Mouse (Mus musculus): ENCODE data around the gene Hgd. TPM values are rescaled to one million over a fixed set of nuclear protein-coding genes. Genes with fewer than 3 reads are reported as not detected.

Gene Hgd
- 0.47 and 0.52 TPM in 2 replicates for polyA plus RNA-seq (2015; fragmentation: Nextera tagmentation; extraction: Ambion mirVana)

- Histone ChIP-seq H3K4me2 (no peak within 1 kb of the TSS), H3K27me3 (0 out of 2 replicates have a peak, but pooled peaks cover 5% of the 10 kb centered on the region), H3K9ac (no peak within 1 kb of the TSS), H3K27ac (no peak within 1 kb of the TSS), H3K36me3 (no peaks in the 10 kb centered on the region), H3K4me1 (peaks cover 8% of the 10 kb centered on the region), H3K9me3 (no peaks in the 10 kb centered on the region), H3K4me3 (no peak within 1 kb of the TSS)
- ATAC-seq (ENCODE audit: borderline replicate concordance, extremely low read depth, low FRiP score, low TSS enrichment): no peak
- 45% methylated on average over 4 of the region's 4 CpGs for WGBS
Measured at GRCm38 (mm10) chr16:37579994-37580393, at the start of gene Hgd. Gene Hgd (plus strand): TSS chr16:37580153.

- Histone ChIP-seq H3K4me1 (0 out of 2 replicates have a peak, but pooled peaks cover 4% of the 10 kb centered on the region), H3K36me3 (peaks cover 13% of the 10 kb centered on the region), H3K4me3 (no peak overlapping the region), H3K27ac (no peak overlapping the region), H3K27me3 (no peaks in the 10 kb centered on the region), H3K9ac (no peak overlapping the region), H3K9me3 (no peaks in the 10 kb centered on the region), H3K4me2 (no peak overlapping the region)
- ATAC-seq (ENCODE audit: borderline replicate concordance, extremely low read depth, low FRiP score, low TSS enrichment): no peak
- WGBS: 85% methylated on average over 6 of the region's 6 CpGs
Measured at GRCm38 (mm10) chr16:37530170-37530569, 49.8 kb upstream of the Hgd start.

- Histone ChIP-seq H3K9ac (no peak overlapping the region), H3K4me3 (no peak overlapping the region), H3K27me3 (no peaks in the 10 kb centered on the region), H3K27ac (no peak overlapping the region), H3K4me1 (0 out of 2 replicates have a peak, but pooled peaks cover 4% of the 10 kb centered on the region), H3K36me3 (peaks cover 18% of the 10 kb centered on the region), H3K9me3 (no peaks in the 10 kb centered on the region), H3K4me2 (no peak overlapping the region)
- no peak for ATAC-seq (ENCODE audit: borderline replicate concordance, extremely low read depth, low FRiP score, low TSS enrichment)
- 86% methylated on average over 1 of the region's 1 CpGs for WGBS
Measured at GRCm38 (mm10) chr16:37532046-37532445, 47.9 kb upstream of the Hgd start.

- peaks cover 13% of the 10 kb centered on the region for H3K4me1 ChIP-seq
- no peaks in the 10 kb centered on the region for H3K9me3 ChIP-seq
- H3K36me3 ChIP-seq: peaks cover 18% of the 10 kb centered on the region
- 80% methylated on average over 8 of the region's 8 CpGs for WGBS
- no peak overlapping the region for H3K4me2 ChIP-seq
- no peak for ATAC-seq (ENCODE audit: borderline replicate concordance, extremely low read depth, low FRiP score, low TSS enrichment)
- no peak overlapping the region for H3K9ac ChIP-seq
- no peak overlapping the region for H3K4me3 ChIP-seq
- no peak overlapping the region for H3K27ac ChIP-seq
- H3K27me3 ChIP-seq: no peaks in the 10 kb centered on the region
Measured at GRCm38 (mm10) chr16:37533369-37534068, 46.4 kb upstream of the Hgd start.

- H3K9ac ChIP-seq: peak overlapping the region; percentile 87
- H3K4me2 ChIP-seq: peak overlapping the region; percentile 74
- no peaks in the 10 kb centered on the region for H3K27me3 ChIP-seq
- peak overlapping the region; percentile 91 for H3K27ac ChIP-seq
- peaks cover 18% of the 10 kb centered on the region for H3K36me3 ChIP-seq
- H3K4me3 ChIP-seq: peak overlapping the region; percentile 82
- peaks cover 13% of the 10 kb centered on the region for H3K4me1 ChIP-seq
- H3K9me3 ChIP-seq: no peaks in the 10 kb centered on the region
- under 1% methylated on average over 22 of the region's 22 CpGs for WGBS
- peak; percentile 48 for ATAC-seq (ENCODE audit: borderline replicate concordance, extremely low read depth, low FRiP score, low TSS enrichment)
Measured at GRCm38 (mm10) chr16:37539240-37539610, 40.7 kb upstream of the Hgd start.

DNA sequence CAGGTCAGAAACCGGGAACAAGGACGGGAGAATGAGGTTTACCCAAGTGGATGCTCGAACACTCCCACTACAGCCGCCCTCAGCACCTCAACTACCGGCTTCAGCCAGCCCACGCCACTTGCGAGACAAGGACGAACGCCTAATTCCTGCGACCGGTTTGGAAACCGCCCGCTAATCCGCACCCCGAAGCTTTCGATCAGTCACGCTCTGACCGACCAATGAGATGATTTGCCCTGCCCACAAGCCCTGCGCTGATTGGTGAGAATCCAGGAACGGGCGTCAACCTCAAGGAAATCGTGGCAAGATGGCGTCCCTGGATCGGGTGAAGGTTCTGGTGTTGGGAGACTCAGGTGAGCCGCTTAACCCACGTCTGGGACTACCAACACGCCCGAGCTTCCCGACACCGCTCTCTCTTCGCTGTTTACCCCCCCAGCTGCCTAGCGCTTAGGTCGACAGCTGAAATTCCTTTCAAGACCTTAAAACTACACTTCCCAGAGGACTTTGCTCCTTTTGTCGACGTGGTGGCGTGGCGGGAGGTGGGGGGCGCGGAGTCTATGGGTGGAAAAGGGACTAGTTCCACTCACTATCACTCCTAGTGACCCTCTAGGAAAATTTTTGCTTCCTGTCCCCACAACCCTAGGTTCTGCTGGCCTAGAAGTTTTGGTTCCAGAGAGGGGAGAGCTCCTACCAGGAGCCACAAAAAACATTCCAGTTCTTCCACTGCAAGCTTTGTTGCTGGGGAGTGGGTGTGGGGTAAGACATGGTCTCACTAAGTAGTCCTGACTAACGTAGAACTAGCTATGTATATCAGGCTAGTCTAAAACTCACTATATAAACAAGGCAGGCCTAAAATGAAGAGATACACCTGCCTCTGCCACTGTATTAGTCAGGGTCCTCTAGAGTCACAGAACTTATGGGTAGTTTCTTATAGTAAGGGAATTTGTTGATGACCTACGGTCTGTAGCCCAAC, 40.1 kb upstream of the Hgd start, which contains the start of the genes Gtf2e1 and Rabl3:
TSS of gene Gtf2e1 (minus strand) at position 179 of the 970 bp plus-strand sequence.
TSS of gene Rabl3 (plus strand) at position 275 of the 970 bp plus-strand sequence.
- Histone ChIP-seq H3K4me2 (peak within 1 kb of the TSS; percentile 74), H3K36me3 (peaks cover 17% of the 10 kb centered on the region), H3K4me3 (peak within 1 kb of the TSS; percentile 82), H3K9ac (peak within 1 kb of the TSS; percentile 87), H3K9me3 (no peaks in the 10 kb centered on the region), H3K27ac (peak within 1 kb of the TSS; percentile 91), H3K4me1 (peaks cover 13% of the 10 kb centered on the region), H3K27me3 (no peaks in the 10 kb centered on the region)
- ATAC-seq (ENCODE audit: borderline replicate concordance, extremely low read depth, low FRiP score, low TSS enrichment): peak; percentile 99
- WGBS: 1% methylated on average over 41 of the region's 41 CpGs

DNA sequence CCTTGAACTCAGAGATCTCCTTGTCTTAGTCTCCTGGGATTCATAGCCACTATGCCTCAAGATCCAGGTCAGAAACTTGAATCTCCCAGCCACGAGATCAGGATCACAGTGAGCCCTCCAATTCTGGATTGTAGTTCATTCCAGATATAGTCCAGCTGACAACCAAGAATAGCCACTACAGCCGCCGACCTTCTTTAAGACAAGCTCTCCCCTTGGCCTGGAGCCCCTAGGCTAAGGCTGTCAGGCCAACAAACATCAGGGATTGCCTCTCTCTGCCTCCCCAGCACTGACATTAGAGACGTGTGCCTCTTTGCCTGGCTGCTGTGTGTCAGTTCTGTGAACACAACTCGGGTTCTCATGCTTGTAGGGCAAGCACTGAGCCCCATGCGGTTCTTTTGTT, 39.2 kb upstream of the Hgd start:
- Histone ChIP-seq H3K27me3 (no peaks in the 10 kb centered on the region), H3K36me3 (peaks cover 11% of the 10 kb centered on the region), H3K9ac (no peak overlapping the region), H3K4me2 (peak overlapping the region; percentile 62), H3K27ac (no peak overlapping the region), H3K4me1 (peaks cover 13% of the 10 kb centered on the region), H3K4me3 (peak overlapping the region; percentile 82), H3K9me3 (no peaks in the 10 kb centered on the region)
- ATAC-seq (ENCODE audit: borderline replicate concordance, extremely low read depth, low FRiP score, low TSS enrichment): no peak
- 87% methylated on average over 6 of the region's 6 CpGs for WGBS

GRCm38 (mm10) chr16:37546312-37546711, 33.6 kb upstream of the Hgd start:
- no peaks in the 10 kb centered on the region for H3K27me3 ChIP-seq
- ATAC-seq (ENCODE audit: borderline replicate concordance, extremely low read depth, low FRiP score, low TSS enrichment): no peak
- peaks cover 11% of the 10 kb centered on the region for H3K36me3 ChIP-seq
- no peak overlapping the region for H3K4me3 ChIP-seq
- H3K9me3 ChIP-seq: no peaks in the 10 kb centered on the region
- no peak overlapping the region for H3K4me2 ChIP-seq
- no peaks in the 10 kb centered on the region for H3K4me1 ChIP-seq
- 75% methylated on average over 5 of the region's 5 CpGs for WGBS
- H3K27ac ChIP-seq: no peak overlapping the region
- no peak overlapping the region for H3K9ac ChIP-seq

- H3K27ac ChIP-seq: no peak overlapping the region
- no peak overlapping the region for H3K9ac ChIP-seq
- ATAC-seq (ENCODE audit: borderline replicate concordance, extremely low read depth, low FRiP score, low TSS enrichment): no peak
- H3K9me3 ChIP-seq: no peaks in the 10 kb centered on the region
- no peaks in the 10 kb centered on the region for H3K36me3 ChIP-seq
- no peak overlapping the region for H3K4me2 ChIP-seq
- no peak overlapping the region for H3K4me3 ChIP-seq
- no peaks in the 10 kb centered on the region for H3K27me3 ChIP-seq
- no peaks in the 10 kb centered on the region for H3K4me1 ChIP-seq
- WGBS: 66% methylated on average over 3 of the region's 3 CpGs
Measured at GRCm38 (mm10) chr16:37550266-37550665, 29.7 kb upstream of the Hgd start.

DNA sequence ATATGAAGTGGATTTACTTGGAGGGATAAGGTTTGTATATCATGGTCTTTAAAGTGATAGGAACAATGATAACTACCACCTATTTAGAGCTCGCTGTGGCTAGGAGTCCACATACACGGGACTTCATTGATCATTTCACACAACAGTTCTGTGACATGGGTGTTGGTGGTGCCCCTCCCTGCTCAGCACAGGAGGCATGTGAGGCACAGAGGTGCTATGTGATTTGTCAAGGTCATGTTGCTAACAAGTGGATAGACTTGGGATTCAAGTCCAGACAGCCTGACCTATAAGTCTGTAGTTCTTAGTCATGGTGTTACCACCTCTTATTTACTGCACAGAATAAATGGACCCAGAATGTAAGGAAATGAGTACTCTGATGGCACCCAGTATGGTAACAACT, 29.0 kb upstream of the Hgd start:
- no peak overlapping the region for H3K9ac ChIP-seq
- H3K27ac ChIP-seq: no peak overlapping the region
- H3K27me3 ChIP-seq: no peaks in the 10 kb centered on the region
- WGBS: 74% methylated on average over 2 of the region's 2 CpGs
- no peaks in the 10 kb centered on the region for H3K4me1 ChIP-seq
- H3K4me3 ChIP-seq: no peak overlapping the region
- no peak overlapping the region for H3K4me2 ChIP-seq
- H3K36me3 ChIP-seq: no peaks in the 10 kb centered on the region
- no peak for ATAC-seq (ENCODE audit: borderline replicate concordance, extremely low read depth, low FRiP score, low TSS enrichment)
- no peaks in the 10 kb centered on the region for H3K9me3 ChIP-seq

GRCm38 (mm10) chr16:37552824-37553223, 27.1 kb upstream of the Hgd start:
- Histone ChIP-seq H3K9me3 (no peaks in the 10 kb centered on the region), H3K27ac (no peak overlapping the region), H3K4me3 (no peak overlapping the region), H3K4me1 (no peaks in the 10 kb centered on the region), H3K9ac (no peak overlapping the region), H3K36me3 (peaks cover 11% of the 10 kb centered on the region; the same call in 1 of the 2 replicates), H3K4me2 (no peak overlapping the region), H3K27me3 (no peaks in the 10 kb centered on the region)
- no peak for ATAC-seq (ENCODE audit: borderline replicate concordance, extremely low read depth, low FRiP score, low TSS enrichment)
- WGBS: 80% methylated on average over 3 of the region's 3 CpGs

DNA sequence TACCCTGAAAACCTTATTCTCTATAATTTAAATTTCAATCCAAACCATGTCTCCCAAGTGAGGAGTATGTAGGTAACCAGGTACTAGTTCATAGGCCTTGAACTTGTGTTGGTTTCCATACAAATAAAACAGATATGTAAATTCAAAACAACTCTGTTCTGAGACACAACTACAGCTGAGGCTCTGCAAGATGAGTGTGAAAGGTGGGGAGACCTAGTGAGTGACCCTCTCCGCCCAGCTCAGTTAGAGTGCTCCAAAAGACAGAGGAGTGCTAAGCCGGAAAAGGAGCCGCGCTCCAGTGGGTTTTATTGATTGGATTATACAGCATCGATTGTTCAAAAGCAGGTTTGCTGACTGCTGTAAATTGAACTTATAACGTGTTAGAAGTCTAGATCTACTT, 17.5 kb upstream of the Hgd start:
- 91% methylated on average over 6 of the region's 6 CpGs for WGBS
- Histone ChIP-seq H3K9ac (no peak overlapping the region), H3K27me3 (no peaks in the 10 kb centered on the region), H3K27ac (no peak overlapping the region), H3K9me3 (no peaks in the 10 kb centered on the region), H3K4me1 (no peaks in the 10 kb centered on the region), H3K4me2 (no peak overlapping the region), H3K4me3 (no peak overlapping the region), H3K36me3 (peaks cover 10% of the 10 kb centered on the region; the same call in 1 of the 2 replicates)
- ATAC-seq (ENCODE audit: borderline replicate concordance, extremely low read depth, low FRiP score, low TSS enrichment): no peak

Data from lung, embryonic 15.5 days (tissue).